Mouse (Mus musculus) spleen, adult 2 months (tissue): ENCODE measurements around the gene 6330409D20Rik.

Source experiments
- CTCF ChIP-seq: fragments of 200-500 bp; IDR thresholded peaks from 2 replicates; pipeline ENCODE4 v1.5.1; 2011; ENCODE audit warnings: mild to moderate bottlenecking, inconsistent platforms; ENCODE audit not compliant: insufficient read depth, insufficient read length, insufficient replicate concordance; ENCODE audit errors: extremely low read depth
- POLR2A ChIP-seq: fragments of 200-500 bp; IDR thresholded peaks from 2 replicates; pipeline ENCODE4 v1.6.1; 2011; ENCODE audit warnings: low read depth, low read length, inconsistent platforms

DNA sequence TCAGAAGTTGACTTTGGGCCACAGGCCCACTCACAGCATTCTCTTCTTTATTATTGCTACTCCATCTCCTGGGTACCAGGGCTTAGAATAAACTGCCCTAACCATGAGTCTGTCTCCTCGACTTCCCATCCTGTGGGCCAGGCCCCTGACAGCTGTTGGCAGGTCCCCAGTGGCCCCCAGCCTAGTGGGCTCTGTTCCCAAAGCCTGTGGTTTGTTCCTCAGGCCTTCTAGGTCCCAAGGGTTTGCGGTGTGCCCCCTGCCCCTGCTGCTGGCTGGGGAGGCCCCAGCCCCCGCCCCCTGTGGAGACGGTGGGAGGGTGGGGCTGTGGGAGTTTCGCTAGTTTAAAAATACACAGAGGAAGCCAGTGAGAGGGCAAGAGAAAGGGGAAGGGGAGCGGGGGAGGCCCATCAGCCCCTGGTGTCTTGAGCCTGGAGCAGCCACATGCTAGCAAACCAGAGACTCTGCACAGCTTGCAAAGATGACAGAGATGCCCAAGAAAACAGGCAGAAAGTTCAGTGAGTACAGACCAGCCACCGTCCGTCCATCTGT lies 20.1 kb downstream of the 6330409D20Rik start, which contains the start of gene Sh2d3c:
- TF ChIP-seq CTCF (no peak), POLR2A (peak; percentile 32; the same call in 1 of the 2 replicates)
